Mouse (Mus musculus): ENCODE data around the gene Alad. TPM values are rescaled to one million over a fixed set of nuclear protein-coding genes. Genes with fewer than 3 reads are reported as not detected.
"Not testable (repeated sequence)": the region's sequence is repeated elsewhere in the genome, so short reads cannot be mapped to it uniquely, and the experiment has no call there.

Alad gene
- polyA plus RNA-seq, 1 experiment from 2014 or later: 77.5 TPM

DNA sequence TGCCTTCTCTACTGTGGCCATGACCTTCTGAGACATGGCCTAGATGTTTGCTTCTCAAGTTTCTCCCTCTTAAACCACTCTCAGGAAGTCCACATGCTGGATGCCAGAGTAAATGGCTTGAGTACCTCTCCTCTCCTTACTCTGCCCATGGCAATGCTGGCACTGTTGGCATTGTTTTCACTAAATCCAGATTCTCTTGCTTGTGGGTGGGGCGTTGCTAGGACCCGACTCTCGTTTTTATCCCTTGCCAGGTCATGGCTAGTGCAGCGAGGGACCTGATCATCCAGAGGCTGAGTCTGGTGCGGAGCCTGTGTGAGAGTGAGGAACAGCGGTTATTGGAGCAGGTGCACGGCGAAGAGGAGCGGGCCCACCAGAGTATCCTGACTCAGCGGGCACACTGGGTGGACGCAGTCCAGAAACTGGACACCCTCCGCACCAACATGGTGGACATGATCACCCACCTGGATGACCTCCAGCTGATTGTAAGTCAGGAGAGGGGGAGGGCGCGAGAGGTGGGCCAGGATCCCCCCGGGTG lies 33.5 kb downstream of the Alad start:
- no peak for ATAC-seq (ENCODE audit: low FRiP score)
- Histone ChIP-seq H3K9ac (ENCODE audit: low read depth, low read length) (no peak overlapping the region), H3K4me2 (replicated peaks; ENCODE audit: low read depth, low read length) (no peak overlapping the region), H3K4me3 (ENCODE audit: low read depth, low read length) (no peak overlapping the region), H3K9me3 (ENCODE audit: control insufficient read depth, low read length) (no peaks in the 10 kb centered on the region), H3K27me3 (ENCODE audit: control insufficient read depth, insufficient read depth, low read length) (peaks cover 2% of the 10 kb centered on the region; the same call in 1 of the 2 replicates), H3K36me3 (ENCODE audit: control insufficient read depth, insufficient read depth, low read length) (no peaks in the 10 kb centered on the region), H3K4me1 (replicated peaks; ENCODE audit: control insufficient read depth, insufficient read depth, low read length) (no peaks in the 10 kb centered on the region), H3K27ac (ENCODE audit: low read depth, low read length) (no peak overlapping the region)
- no peak for DNase-seq (ENCODE audit: low spot score)
- WGBS: 92% methylated on average over 15 of the region's 15 CpGs

GRCm38 (mm10) chr4:62485450-62486161 lies 34.1 kb downstream of the Alad start:
- Histone ChIP-seq H3K4me1 (replicated peaks; ENCODE audit: control insufficient read depth, insufficient read depth, low read length) (no peaks in the 10 kb centered on the region), H3K9me3 (ENCODE audit: control insufficient read depth, low read length) (no peaks in the 10 kb centered on the region), H3K9ac (ENCODE audit: low read depth, low read length) (no peak overlapping the region), H3K27me3 (ENCODE audit: control insufficient read depth, insufficient read depth, low read length) (peaks cover 3% of the 10 kb centered on the region; the same call in 1 of the 2 replicates), H3K36me3 (ENCODE audit: control insufficient read depth, insufficient read depth, low read length) (no peaks in the 10 kb centered on the region), H3K27ac (ENCODE audit: low read depth, low read length) (no peak overlapping the region), H3K4me3 (ENCODE audit: low read depth, low read length) (no peak overlapping the region), H3K4me2 (replicated peaks; ENCODE audit: low read depth, low read length) (no peak overlapping the region)
- DNase-seq (ENCODE audit: low spot score) (no peak), ATAC-seq (ENCODE audit: low FRiP score) (no peak)
- WGBS: 88% methylated on average over 8 of the region's 8 CpGs

- Histone ChIP-seq H3K4me1 (replicated peaks; ENCODE audit: control insufficient read depth, insufficient read depth, low read length) (no peaks in the 10 kb centered on the region), H3K27ac (ENCODE audit: low read depth, low read length) (no peak overlapping the region), H3K36me3 (ENCODE audit: control insufficient read depth, insufficient read depth, low read length) (no peaks in the 10 kb centered on the region), H3K4me2 (replicated peaks; ENCODE audit: low read depth, low read length) (no peak overlapping the region), H3K27me3 (ENCODE audit: control insufficient read depth, insufficient read depth, low read length) (peaks cover 9% of the 10 kb centered on the region), H3K9me3 (ENCODE audit: control insufficient read depth, low read length) (no peaks in the 10 kb centered on the region), H3K4me3 (ENCODE audit: low read depth, low read length) (no peak overlapping the region), H3K9ac (ENCODE audit: low read depth, low read length) (no peak overlapping the region)
- WGBS: 75% methylated on average over 3 of the region's 3 CpGs
- ATAC-seq (ENCODE audit: low FRiP score) (no peak), DNase-seq (ENCODE audit: low spot score) (no peak)
These were observed 34.8 kb downstream of the Alad start for GRCm38 (mm10) chr4:62484928-62485327.

DNA sequence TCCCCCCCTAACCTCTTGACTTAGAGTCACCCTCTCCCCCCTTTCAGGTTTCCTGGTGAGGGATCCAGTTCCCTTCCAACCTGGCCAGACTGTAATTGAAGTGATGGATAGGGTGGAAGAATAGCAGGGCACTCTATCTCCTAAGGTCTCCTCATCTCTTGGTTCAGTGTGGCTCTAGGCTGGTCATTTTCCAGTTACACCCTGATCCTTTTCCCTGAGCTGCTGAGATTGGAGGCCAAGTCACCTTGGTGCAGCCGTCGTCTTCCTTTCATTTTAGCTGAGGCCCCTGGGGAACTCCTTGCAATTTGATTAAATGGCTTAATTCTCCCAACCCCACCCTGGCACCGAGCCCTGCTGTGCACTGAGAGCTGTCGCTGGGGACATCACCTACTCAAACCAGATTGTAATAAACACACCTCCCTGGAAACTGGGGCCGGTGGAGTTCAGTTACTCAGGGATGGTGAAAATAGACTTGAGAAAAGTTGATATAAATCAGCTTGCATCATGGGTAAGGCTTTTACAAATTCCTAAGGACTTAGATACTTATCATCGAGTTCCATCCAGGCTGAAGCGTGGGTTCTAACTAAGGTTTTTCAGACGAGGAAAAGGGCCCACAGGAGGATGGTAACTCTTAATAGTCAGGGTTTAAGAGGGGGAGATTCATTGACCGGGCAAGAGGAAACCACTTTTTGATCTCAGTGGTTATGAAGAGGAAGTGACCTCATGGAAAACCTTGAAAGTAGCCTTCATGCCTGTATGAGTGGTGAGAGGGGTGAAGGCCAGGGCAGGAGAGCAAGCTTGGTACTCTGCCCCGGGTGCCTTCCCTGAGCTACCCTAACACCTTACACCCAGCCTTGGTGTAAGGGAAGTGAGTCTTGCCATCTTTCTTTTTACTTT lies 38.8 kb downstream of the Alad start:
- H3K27me3 ChIP-seq (ENCODE audit: control insufficient read depth, insufficient read depth, low read length): peaks cover 21% of the 10 kb centered on the region
- ATAC-seq (ENCODE audit: low FRiP score): no peak
- 53% methylated on average over 10 of the region's 10 CpGs for WGBS
- H3K9me3 ChIP-seq (ENCODE audit: control insufficient read depth, low read length): no peaks in the 10 kb centered on the region
- H3K4me3 ChIP-seq (ENCODE audit: low read depth, low read length): no peak overlapping the region
- peaks cover 2% of the 10 kb centered on the region; the same call in 1 of the 2 replicates for H3K4me1 ChIP-seq (replicated peaks; ENCODE audit: control insufficient read depth, insufficient read depth, low read length)
- no peak overlapping the region for H3K27ac ChIP-seq (ENCODE audit: low read depth, low read length)
- H3K36me3 ChIP-seq (ENCODE audit: control insufficient read depth, insufficient read depth, low read length): no peaks in the 10 kb centered on the region
- no peak overlapping the region for H3K4me2 ChIP-seq (replicated peaks; ENCODE audit: low read depth, low read length)
- H3K9ac ChIP-seq (ENCODE audit: low read depth, low read length): no peak overlapping the region
- no peak for DNase-seq (ENCODE audit: low spot score)

- ATAC-seq (ENCODE audit: low FRiP score): peak; percentile 66
- H3K9ac ChIP-seq (ENCODE audit: low read depth, low read length): no peak within 1 kb of the TSS
These were observed 39.6 kb downstream of the Alad start, which contains the start of gene Bspry for GRCm38 (mm10) chr4:62479937-62480708. Bspry (plus strand) TSS chr4:62480053.

GRCm38 (mm10) chr4:62479593-62479936 lies 40.2 kb downstream of the Alad start:
- not testable (repeated sequence) for ATAC-seq (ENCODE audit: low FRiP score); H3K36me3 ChIP-seq (ENCODE audit: control insufficient read depth, insufficient read depth, low read length); H3K9ac ChIP-seq (ENCODE audit: low read depth, low read length); H3K27ac ChIP-seq (ENCODE audit: low read depth, low read length); H3K9me3 ChIP-seq (ENCODE audit: control insufficient read depth, low read length); H3K4me1 ChIP-seq (replicated peaks; ENCODE audit: control insufficient read depth, insufficient read depth, low read length); DNase-seq (ENCODE audit: low spot score)
- 13% methylated on average over 11 of the region's 11 CpGs for WGBS
- H3K4me2 ChIP-seq (replicated peaks; ENCODE audit: low read depth, low read length): peak overlapping the region; percentile 75
- H3K4me3 ChIP-seq (ENCODE audit: low read depth, low read length): peak overlapping the region; percentile 37
- H3K27me3 ChIP-seq (ENCODE audit: control insufficient read depth, insufficient read depth, low read length): peaks cover 21% of the 10 kb centered on the region

More at GRCm38 (mm10) chr4:62479937-62480708, 39.6 kb downstream of the Alad start, which contains the start of gene Bspry:
- H3K36me3 ChIP-seq (ENCODE audit: control insufficient read depth, insufficient read depth, low read length): no peaks in the 10 kb centered on the region
- H3K27me3 ChIP-seq (ENCODE audit: control insufficient read depth, insufficient read depth, low read length): peaks cover 21% of the 10 kb centered on the region
- peaks cover 2% of the 10 kb centered on the region; the same call in 1 of the 2 replicates for H3K4me1 ChIP-seq (replicated peaks; ENCODE audit: control insufficient read depth, insufficient read depth, low read length)
- no peak within 1 kb of the TSS for H3K27ac ChIP-seq (ENCODE audit: low read depth, low read length)
- DNase-seq (ENCODE audit: low spot score): peak; percentile 50
- no peaks in the 10 kb centered on the region for H3K9me3 ChIP-seq (ENCODE audit: control insufficient read depth, low read length)
- peak within 1 kb of the TSS; percentile 37 for H3K4me3 ChIP-seq (ENCODE audit: low read depth, low read length)
- H3K4me2 ChIP-seq (replicated peaks; ENCODE audit: low read depth, low read length): peak within 1 kb of the TSS; percentile 75
- WGBS: 3% methylated on average over 64 of the region's 71 CpGs

- no peak overlapping the region for H3K9ac ChIP-seq (ENCODE audit: low read depth, low read length)
- no peak for DNase-seq (ENCODE audit: low spot score)
- ATAC-seq (ENCODE audit: low FRiP score): no peak
- H3K4me3 ChIP-seq (ENCODE audit: low read depth, low read length): no peak overlapping the region
- no peak overlapping the region for H3K4me2 ChIP-seq (replicated peaks; ENCODE audit: low read depth, low read length)
- H3K9me3 ChIP-seq (ENCODE audit: control insufficient read depth, low read length): no peaks in the 10 kb centered on the region
- 83% methylated on average over 6 of the region's 6 CpGs for WGBS
- peaks cover 2% of the 10 kb centered on the region; the same call in 1 of the 2 replicates for H3K4me1 ChIP-seq (replicated peaks; ENCODE audit: control insufficient read depth, insufficient read depth, low read length)
- H3K27me3 ChIP-seq (ENCODE audit: control insufficient read depth, insufficient read depth, low read length): peaks cover 21% of the 10 kb centered on the region
- no peaks in the 10 kb centered on the region for H3K36me3 ChIP-seq (ENCODE audit: control insufficient read depth, insufficient read depth, low read length)
- no peak overlapping the region for H3K27ac ChIP-seq (ENCODE audit: low read depth, low read length)
These were observed 42.0 kb downstream of the Alad start for GRCm38 (mm10) chr4:62477542-62478244.

DNA sequence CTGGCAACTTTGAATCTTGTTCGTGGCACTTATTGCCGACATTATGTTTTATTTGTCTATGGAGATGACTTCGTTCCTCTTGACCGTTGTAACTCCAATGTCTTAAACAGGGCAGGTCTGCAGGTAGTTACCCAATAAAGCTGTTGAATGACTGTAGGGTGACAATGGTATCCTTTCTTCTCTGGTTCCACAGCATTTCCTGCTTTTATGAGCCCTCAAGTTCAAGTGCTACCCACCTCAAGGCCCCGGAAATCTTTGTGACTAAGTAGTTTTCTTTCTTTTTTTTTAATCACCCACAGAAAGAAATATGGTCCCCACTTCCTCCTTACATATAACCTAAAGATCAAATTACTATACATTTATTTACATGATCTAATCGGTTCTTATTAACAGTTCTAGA lies 43.9 kb downstream of the Alad start:
- H3K9ac ChIP-seq (ENCODE audit: low read depth, low read length): no peak overlapping the region
- H3K36me3 ChIP-seq (ENCODE audit: control insufficient read depth, insufficient read depth, low read length): no peaks in the 10 kb centered on the region
- no peak overlapping the region for H3K4me2 ChIP-seq (replicated peaks; ENCODE audit: low read depth, low read length)
- H3K27ac ChIP-seq (ENCODE audit: low read depth, low read length): no peak overlapping the region
- no peaks in the 10 kb centered on the region for H3K9me3 ChIP-seq (ENCODE audit: control insufficient read depth, low read length)
- 93% methylated on average over 6 of the region's 6 CpGs for WGBS
- H3K4me3 ChIP-seq (ENCODE audit: low read depth, low read length): no peak overlapping the region
- peaks cover 19% of the 10 kb centered on the region for H3K27me3 ChIP-seq (ENCODE audit: control insufficient read depth, insufficient read depth, low read length)
- peaks cover 2% of the 10 kb centered on the region; the same call in 1 of the 2 replicates for H3K4me1 ChIP-seq (replicated peaks; ENCODE audit: control insufficient read depth, insufficient read depth, low read length)
- ATAC-seq (ENCODE audit: low FRiP score) (no peak), DNase-seq (ENCODE audit: low spot score) (no peak)

Measured in hindbrain, embryonic 11.5 days (tissue).